Mouse (Mus musculus) heart, embryonic 14.5 days (tissue): ENCODE data around the gene Hist1h4n. TPM values are rescaled to one million over a fixed set of nuclear protein-coding genes. Genes with fewer than 3 reads are reported as not detected.
"Not testable (repeated sequence)": the region's sequence is repeated elsewhere in the genome, so short reads cannot be mapped to it uniquely, and the experiment has no call there.

ENCODE experiments used
- ATAC-seq: fragments of 200-750 bp; cut with Nextera tagmentation; 2 replicates; pipeline ENCODE4 v1.8.0; 2017; ENCODE audit warnings: low read depth, moderate TSS enrichment; ENCODE audit not compliant: insufficient number of reproducible peaks, insufficient read depth, low FRiP score
- H3K27ac ChIP-seq, 2 experiments: fragments of 200-500 bp in 1 of 2; fragments of 300-500 bp in 1 of 2; sonication (generic) in 1 of 2; replicated peaks in 1 of 2; 2 replicates each; pipeline ENCODE4 v1.5.1; 2012 to 2014; ENCODE audit warnings: low read depth in 2 of 2, low read length in 2 of 2, control low read depth in 1 of 2, mild to moderate bottlenecking in 1 of 2, mixed read lengths in 1 of 2; ENCODE audit not compliant: control insufficient read depth in 1 of 2, insufficient read depth in 1 of 2
- H3K27me3 ChIP-seq: fragments of 300-500 bp; sonication (generic); 2 replicates; pipeline ENCODE4 v1.6.1; 2014; ENCODE audit warnings: mild to moderate bottlenecking, low read length, control low read depth; ENCODE audit not compliant: control insufficient read depth, insufficient read depth
- H3K36me3 ChIP-seq: fragments of 300-500 bp; sonication (generic); 2 replicates; pipeline ENCODE4 v1.6.1; 2014; ENCODE audit warnings: mild to moderate bottlenecking, control low read depth, low read length, mixed read lengths; ENCODE audit not compliant: control insufficient read depth, insufficient read depth
- H3K4me1 ChIP-seq, 2 experiments: fragments of 200-500 bp in 1 of 2; fragments of 300-500 bp in 1 of 2; sonication (generic) in 1 of 2; 2 replicates each; pipeline ENCODE4 v1.6.1; 2012 to 2014; ENCODE audit warnings: low read length in 2 of 2, control low read depth in 1 of 2, mixed read lengths in 1 of 2; ENCODE audit not compliant: control insufficient read depth in 2 of 2, insufficient read depth in 2 of 2
- H3K4me2 ChIP-seq: fragments of 300-500 bp; sonication (generic); 2 replicates; pipeline ENCODE4 v1.6.1; 2014; ENCODE audit warnings: mild to moderate bottlenecking, low read length
- H3K4me3 ChIP-seq, 2 experiments: fragments of 200-500 bp in 1 of 2; fragments of 300-500 bp in 1 of 2; sonication (generic) in 1 of 2; 2 replicates each; pipeline ENCODE4 v1.5.1; 2012 to 2014; ENCODE audit warnings: low read length in 2 of 2, mild to moderate bottlenecking in 2 of 2, control low read depth in 1 of 2, low read depth in 1 of 2, moderate library complexity in 1 of 2; ENCODE audit not compliant: control insufficient read depth in 1 of 2, insufficient read depth in 1 of 2
- H3K9ac ChIP-seq: fragments of 300-500 bp; sonication (generic); 2 replicates; pipeline ENCODE4 v1.6.1; 2014; ENCODE audit warnings: mild to moderate bottlenecking, low read length
- H3K9me3 ChIP-seq: fragments of 300-500 bp; sonication (generic); 2 replicates; pipeline ENCODE4 v1.6.1; 2016; ENCODE audit warnings: low read length, control low read depth; ENCODE audit not compliant: control insufficient read depth
- WGBS: fragments of 180-500 bp; shearing (Covaris S2); extraction: QIAGEN DNeasy Blood & Tissue Kit; methylation state at CpG from one replicate; pipeline ENCODE4 v1.1.7; 2014; 5-methylcytosine and 5-hydroxymethylcytosine counted together
- microRNA-seq: library from miRNA; unstranded; fragments of <30 nt; microRNA quantifications from one replicate; pipeline ENCODE4, GENCODE M21; 2016
- polyA plus RNA-seq: library from polyadenylated mRNA; unstranded; fragments of >200 nt; fragmentation: Nextera tagmentation; extraction: Ambion mirVana; gene quantifications from 2 replicates; pipeline ENCODE4 v1.2.1, GENCODE M21; 2014

Gene Hist1h4n
- polyA plus RNA-seq, 1 experiment from 2014 or later: 10.4 TPM

- H3K9ac ChIP-seq: peak overlapping the region; percentile 82
- peak overlapping the region; percentile 80 to 87 for H3K27ac ChIP-seq
- H3K4me3 ChIP-seq: peak overlapping the region; percentile 16 to 44; a peak in 3 of 4 replicates
- H3K4me2 ChIP-seq: peak overlapping the region; percentile 77
- ATAC-seq: no peak
- H3K27me3 ChIP-seq: no peaks in the 10 kb centered on the region
- no peaks in the 10 kb centered on the region for H3K36me3 ChIP-seq
- H3K9me3 ChIP-seq: no peaks in the 10 kb centered on the region
- H3K4me1 ChIP-seq: peaks cover 7 to 34% of the 10 kb centered on the region in 2 experiments
- WGBS: 5% methylated on average over 9 of the region's 9 CpGs
Measured at GRCm38 (mm10) chr13:21783734-21784161, 48.2 kb downstream of the Hist1h4n start.

DNA sequence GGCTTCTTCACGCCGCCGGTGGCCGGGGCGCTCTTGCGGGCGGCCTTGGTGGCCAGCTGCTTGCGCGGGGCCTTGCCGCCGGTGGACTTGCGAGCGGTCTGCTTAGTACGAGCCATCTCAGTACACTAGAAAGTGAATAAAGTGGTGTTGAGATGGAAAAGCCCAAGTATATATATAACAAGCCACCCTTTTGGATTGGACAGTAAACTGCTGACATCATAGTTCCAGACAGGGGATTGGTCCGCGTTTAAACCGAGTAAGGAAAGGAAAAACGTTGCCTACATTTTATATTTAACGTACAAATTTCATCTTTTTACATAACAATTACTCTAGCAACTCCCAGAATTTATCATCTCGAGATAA, 48.8 kb downstream of the Hist1h4n start, which contains the start of gene Hist1h3i:
TSS of gene Hist1h3i (minus strand) at position 116 of the 363 bp plus-strand sequence.
- Histone ChIP-seq H3K36me3 (no peaks in the 10 kb centered on the region), H3K27ac (peak within 1 kb of the TSS; percentile 84 to 87), H3K9me3 (no peaks in the 10 kb centered on the region), H3K4me1 (peaks cover 7 to 37% of the 10 kb centered on the region in 2 experiments), H3K9ac (peak within 1 kb of the TSS; percentile 82), H3K27me3 (no peaks in the 10 kb centered on the region), H3K4me3 (peak within 1 kb of the TSS; percentile 44 to 52), H3K4me2 (peak within 1 kb of the TSS; percentile 77)
- 0% methylated on average over 14 of the region's 20 CpGs for WGBS
- peak; percentile 70 for ATAC-seq

DNA sequence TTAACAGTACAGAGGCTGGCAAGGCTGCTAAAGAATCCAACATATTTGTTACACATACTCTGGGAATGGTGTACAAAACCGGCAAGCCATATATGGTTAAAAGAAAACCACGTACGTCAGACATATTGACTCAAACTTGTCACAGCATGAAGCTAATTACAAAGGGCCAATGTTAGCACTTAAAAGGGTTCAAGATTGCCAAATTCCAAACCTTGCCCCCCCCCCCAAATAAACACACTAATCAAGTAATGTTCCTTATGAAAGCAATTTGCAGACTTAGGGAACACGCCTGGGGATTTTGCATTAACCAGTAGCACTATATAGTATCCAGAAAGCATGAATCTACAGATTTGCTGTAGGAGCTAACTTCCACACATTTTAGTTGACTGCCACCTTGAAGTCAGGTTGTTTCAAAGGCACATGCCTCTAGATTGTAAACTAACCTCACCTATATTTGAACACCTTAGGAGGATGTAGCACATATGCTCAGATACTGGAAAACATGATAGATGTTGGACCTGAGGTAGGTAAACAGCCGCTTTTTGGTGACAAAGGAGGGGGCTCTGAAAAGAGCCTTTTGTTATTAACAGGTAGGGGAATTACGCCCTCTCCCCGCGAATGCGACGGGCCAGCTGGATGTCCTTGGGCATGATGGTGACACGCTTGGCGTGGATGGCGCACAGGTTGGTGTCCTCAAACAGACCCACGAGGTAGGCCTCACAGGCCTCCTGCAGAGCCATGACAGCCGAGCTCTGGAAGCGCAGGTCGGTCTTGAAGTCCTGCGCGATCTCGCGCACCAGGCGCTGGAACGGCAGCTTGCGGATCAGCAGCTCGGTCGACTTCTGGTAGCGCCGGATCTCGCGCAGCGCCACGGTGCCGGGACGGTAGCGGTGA, 49.4 kb downstream of the Hist1h4n start:
- H3K9me3 ChIP-seq, H3K36me3 ChIP-seq, ATAC-seq, H3K27me3 ChIP-seq: not testable (repeated sequence)
- Histone ChIP-seq H3K4me1 (peaks cover 7 to 34% of the 10 kb centered on the region in 2 experiments), H3K27ac (peak overlapping the region; percentile 84 to 85), H3K4me3 (peak overlapping the region; percentile 44 to 52), H3K4me2 (peak overlapping the region; percentile 77), H3K9ac (peak overlapping the region; percentile 82)
- 2% methylated on average over 17 of the region's 35 CpGs for WGBS

Small RNAs within 50 kb of the gene (microRNA-seq; reads per million reads assigned to microRNA genes)
- gene Gm19658 (not detected), gene Gm44346 (not detected), gene Gm44466 (not detected)

Other genes starting within 250 kb of the Hist1h4n start
- gene Olfr1362, start 218.2 kb downstream of the Hist1h4n start, polyA plus RNA-seq: not detected in 2 replicates
- gene Olfr11, start 189.7 kb downstream of the Hist1h4n start, polyA plus RNA-seq: not detected in 2 replicates
- not detected in 2 replicates for gene Olfr1361, start 168.8 kb downstream of the Hist1h4n start, polyA plus RNA-seq
- not detected in 2 replicates for gene Olfr1360, start 154.8 kb downstream of the Hist1h4n start, polyA plus RNA-seq
- gene Olfr1359, start 134.1 kb downstream of the Hist1h4n start, polyA plus RNA-seq: not detected in 2 replicates
- 1.2 and 1.4 TPM in 2 replicates for gene Hist1h2bl, start 116.1 kb downstream of the Hist1h4n start, polyA plus RNA-seq
- gene Hist1h2ai, start 115.8 kb downstream of the Hist1h4n start, polyA plus RNA-seq: 12.2 and 15.1 TPM in 2 replicates
- 2.4 and 4.4 TPM in 2 replicates for gene Hist1h3h, start 114.5 kb downstream of the Hist1h4n start, polyA plus RNA-seq
- gene Hist1h2bm, start 110.2 kb downstream of the Hist1h4n start, polyA plus RNA-seq: 1.00 TPM in 2 replicates
- 0.50 and 0.58 TPM in 2 replicates for gene Hist1h4j, start 97.1 kb downstream of the Hist1h4n start, polyA plus RNA-seq
- 0.94 and 4.1 TPM in 2 replicates for gene Hist1h4k, start 81.7 kb downstream of the Hist1h4n start, polyA plus RNA-seq
- gene Hist1h2ak, start 78.4 kb downstream of the Hist1h4n start, polyA plus RNA-seq: 4.3 and 8.0 TPM in 2 replicates
- 2.2 and 2.7 TPM in 2 replicates for gene Hist1h2bn, start 78.1 kb downstream of the Hist1h4n start, polyA plus RNA-seq
- gene Hist1h1b, start 51.6 kb downstream of the Hist1h4n start, polyA plus RNA-seq: 5.3 and 7.2 TPM in 2 replicates
- gene Hist1h3i, start 48.8 kb downstream of the Hist1h4n start, polyA plus RNA-seq: 70.6 and 84.8 TPM in 2 replicates
- gene Hist1h2an, start 45.0 kb downstream of the Hist1h4n start, polyA plus RNA-seq: 2.0 TPM in 1 of 2 replicates, not detected in the other
- 0.38 and 0.58 TPM in 2 replicates for gene Hist1h2bp, start 44.7 kb downstream of the Hist1h4n start, polyA plus RNA-seq
- gene Hist1h2bq, start 22.0 kb downstream of the Hist1h4n start, polyA plus RNA-seq: 9.4 and 9.6 TPM in 2 replicates
- gene Hist1h2ao, start 21.7 kb downstream of the Hist1h4n start, polyA plus RNA-seq: not detected in 2 replicates
- not detected in 2 replicates for gene Hist1h4m, start 20.4 kb downstream of the Hist1h4n start, polyA plus RNA-seq
- 1,528 and 1,577 TPM in 2 replicates for gene Hist1h2ap, start 1.3 kb upstream of the Hist1h4n start, polyA plus RNA-seq
- 10.6 and 11.1 TPM in 2 replicates for gene Hist1h2br, start 1.5 kb upstream of the Hist1h4n start, polyA plus RNA-seq
- 6.0 and 7.1 TPM in 2 replicates for gene Zfp184, start 112.9 kb upstream of the Hist1h4n start, polyA plus RNA-seq
- not detected in 2 replicates for gene Pom121l2, start 149.0 kb upstream of the Hist1h4n start, polyA plus RNA-seq
- 0.88 TPM in 1 of 2 replicates, not detected in the other for gene Prss16, start 177.5 kb upstream of the Hist1h4n start, polyA plus RNA-seq
- gene Hist1h2ah, start 203.4 kb upstream of the Hist1h4n start, polyA plus RNA-seq: 2.9 and 6.8 TPM in 2 replicates
- gene Hist1h2bk, start 203.7 kb upstream of the Hist1h4n start, polyA plus RNA-seq: 1.9 and 2.3 TPM in 2 replicates
- 8.1 and 9.3 TPM in 2 replicates for gene Hist1h4i, start 209.2 kb upstream of the Hist1h4n start, polyA plus RNA-seq
- 9.7 and 11.2 TPM in 2 replicates for gene Hist1h2ag, start 210.7 kb upstream of the Hist1h4n start, polyA plus RNA-seq
- gene Hist1h2bj, start 211.0 kb upstream of the Hist1h4n start, polyA plus RNA-seq: 2.5 and 2.6 TPM in 2 replicates